Mouse (Mus musculus): ENCODE measurements at regions not wholly inside any gene's neighbourhood (a gene's known extent, or its start where the extent isn't known, plus 50 kb on each side); places are given as distances from the start of the nearest gene placed in this dataset.

GRCm38 (mm10) chr14:61861357-61861958, 254.2 kb downstream of the Kcnrg start:
- in situ Hi-C loops (cut with MboI; ENCODE audit: low pct_unique_long_range_greater_than_20kb in 1 of 2, low sequenced_read_pairs in 2 of 2, unreplicated experiment in 1 of 2): no loop called here

DNA sequence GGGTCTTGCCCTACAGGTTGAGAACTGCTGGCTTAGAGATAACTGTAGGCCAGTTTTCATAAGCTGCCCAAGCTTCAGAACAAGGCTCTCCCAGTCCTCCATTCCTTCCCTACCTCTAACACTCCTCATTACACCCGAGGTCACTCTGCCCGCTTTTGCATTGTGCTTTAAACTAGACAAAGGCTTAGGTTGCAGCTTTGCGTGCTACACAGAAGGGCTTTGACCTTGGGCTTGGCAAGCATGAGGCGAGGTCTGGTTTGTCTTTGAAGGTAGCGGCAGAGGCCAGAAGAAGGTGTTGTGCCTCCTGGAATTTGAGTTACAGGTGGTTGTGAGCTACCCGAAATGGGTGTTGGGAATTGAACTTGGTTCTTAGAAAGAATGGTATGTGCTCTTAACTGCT, 255.7 kb downstream of the Kcnrg start:
- in situ Hi-C loops (cut with MboI; ENCODE audit: low pct_unique_long_range_greater_than_20kb in 1 of 2, low sequenced_read_pairs in 2 of 2, unreplicated experiment in 1 of 2): no loop called here

- in situ Hi-C loops (cut with MboI; ENCODE audit: low pct_unique_long_range_greater_than_20kb in 1 of 2, low sequenced_read_pairs in 2 of 2, unreplicated experiment in 1 of 2): no loop called here
Measured at GRCm38 (mm10) chr14:61863475-61863874, 256.2 kb downstream of the Kcnrg start.

DNA sequence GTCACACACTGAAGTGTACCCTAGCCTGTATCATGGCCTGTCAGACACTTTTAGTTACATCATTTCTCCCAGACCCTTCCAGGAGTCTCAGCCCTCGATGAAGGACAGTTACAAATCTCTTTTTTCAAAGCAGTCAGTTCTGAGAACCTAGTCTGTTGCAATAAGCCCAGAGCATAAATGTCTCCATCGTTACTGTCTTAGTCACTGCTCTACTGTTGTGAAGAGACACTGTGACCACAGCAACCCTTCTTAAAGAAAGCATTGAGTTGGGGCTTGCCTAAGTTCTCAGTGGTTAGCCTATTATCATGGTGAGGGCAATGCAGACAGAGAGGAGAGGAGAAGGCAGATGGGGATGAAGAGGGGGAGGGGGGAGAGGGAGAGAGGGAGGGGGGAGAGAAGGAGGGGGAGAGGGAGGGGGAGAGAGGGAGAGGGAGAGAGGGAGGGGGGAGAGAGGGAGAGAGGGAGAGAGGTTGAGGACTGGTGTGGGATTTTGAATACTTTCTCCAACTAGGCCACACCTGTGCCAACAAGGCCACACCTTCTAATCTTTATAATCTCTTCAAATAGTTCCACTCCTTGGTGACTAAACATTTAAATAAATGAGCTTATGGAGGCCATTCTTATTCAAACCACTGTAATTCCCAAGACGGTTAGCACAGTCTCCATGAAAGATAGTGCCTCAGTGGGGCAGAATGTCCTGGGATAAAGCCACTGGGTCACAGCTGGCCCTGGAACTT, 259.4 kb downstream of the Kcnrg start:
- in situ Hi-C loops (cut with MboI; ENCODE audit: low pct_unique_long_range_greater_than_20kb in 1 of 2, low sequenced_read_pairs in 2 of 2, unreplicated experiment in 1 of 2): no loop called here

- in situ Hi-C loops (cut with MboI; ENCODE audit: low pct_unique_long_range_greater_than_20kb in 1 of 2, low sequenced_read_pairs in 2 of 2, unreplicated experiment in 1 of 2): no loop called here
Measured at GRCm38 (mm10) chr14:61874206-61874605, 266.9 kb downstream of the Kcnrg start.

- in situ Hi-C loops (cut with MboI; ENCODE audit: low pct_unique_long_range_greater_than_20kb in 1 of 2, low sequenced_read_pairs in 2 of 2, unreplicated experiment in 1 of 2): no loop called here
Measured at GRCm38 (mm10) chr14:61879416-61879815, 272.2 kb downstream of the Kcnrg start.

- in situ Hi-C loops (cut with MboI; ENCODE audit: low pct_unique_long_range_greater_than_20kb in 1 of 2, low sequenced_read_pairs in 2 of 2, unreplicated experiment in 1 of 2): no loop called here
Measured at GRCm38 (mm10) chr14:61880514-61881259, 273.4 kb downstream of the Kcnrg start.

DNA sequence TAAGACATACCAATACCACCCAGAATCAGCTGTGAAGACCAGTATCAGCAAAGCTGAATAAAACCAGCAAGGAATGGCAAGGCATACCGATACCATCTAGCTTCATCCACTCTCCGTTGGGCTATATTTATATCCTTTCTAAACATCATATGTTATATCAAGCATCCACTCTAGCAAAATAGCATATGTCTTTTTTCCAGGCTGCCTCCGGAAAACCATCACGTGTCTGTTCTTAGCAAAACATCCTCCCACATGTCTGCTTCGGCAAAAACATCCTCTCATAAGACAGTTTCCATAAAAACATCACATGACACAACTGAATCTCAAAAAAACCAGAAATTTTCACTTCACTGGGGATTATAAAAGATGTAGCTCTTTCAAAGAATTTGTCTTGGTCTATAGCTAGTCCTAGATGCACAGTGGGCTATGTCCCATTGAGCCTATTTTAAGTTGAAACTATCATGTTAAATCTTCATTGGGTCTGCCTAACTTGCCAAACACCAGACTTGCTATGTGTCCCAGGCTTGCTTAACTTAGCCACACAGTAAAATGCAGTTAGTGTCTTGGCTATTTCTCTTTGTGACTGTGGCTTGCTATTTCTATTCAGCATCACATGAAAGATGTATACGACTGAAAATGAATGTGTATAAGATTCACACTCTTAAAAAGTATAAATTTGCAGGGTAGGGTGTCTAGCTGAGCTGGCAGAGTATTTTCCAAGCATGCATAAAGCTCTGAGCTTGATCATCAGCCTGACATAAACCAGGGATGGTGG, 278.2 kb downstream of the Kcnrg start:
- in situ Hi-C loops (cut with MboI; ENCODE audit: low pct_unique_long_range_greater_than_20kb in 1 of 2, low sequenced_read_pairs in 2 of 2, unreplicated experiment in 1 of 2): no loop called here

DNA sequence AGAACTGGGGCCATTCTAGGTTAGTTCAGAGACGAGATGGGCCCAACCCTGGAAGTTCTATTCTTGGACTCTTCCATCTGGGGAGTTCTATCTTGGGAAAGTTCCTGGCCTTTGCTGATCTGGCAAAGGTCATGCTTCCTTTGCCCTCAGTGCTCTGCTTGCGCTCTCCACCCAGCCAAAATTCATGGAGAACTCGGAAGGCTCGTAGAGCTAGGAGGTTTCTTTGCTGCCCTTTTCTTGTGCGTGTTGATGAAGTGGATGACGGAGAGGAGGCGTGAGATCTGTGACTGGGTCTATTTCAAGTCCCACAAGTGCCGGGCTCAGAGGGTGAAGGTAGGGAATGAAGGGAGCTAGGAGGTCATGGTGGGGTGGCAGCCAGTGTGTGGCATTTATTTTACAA, 282.4 kb downstream of the Kcnrg start:
- in situ Hi-C loops (cut with MboI; ENCODE audit: low pct_unique_long_range_greater_than_20kb in 1 of 2, low sequenced_read_pairs in 2 of 2, unreplicated experiment in 1 of 2): no loop called here

- in situ Hi-C loops (cut with MboI; ENCODE audit: low pct_unique_long_range_greater_than_20kb in 1 of 2, low sequenced_read_pairs in 2 of 2, unreplicated experiment in 1 of 2): no loop called here
Measured at GRCm38 (mm10) chr14:61893786-61894185, 286.5 kb downstream of the Kcnrg start.

GRCm38 (mm10) chr14:61896879-61897278, 289.6 kb downstream of the Kcnrg start:
- in situ Hi-C loops (cut with MboI; ENCODE audit: low pct_unique_long_range_greater_than_20kb in 1 of 2, low sequenced_read_pairs in 2 of 2, unreplicated experiment in 1 of 2): no loop called here

DNA sequence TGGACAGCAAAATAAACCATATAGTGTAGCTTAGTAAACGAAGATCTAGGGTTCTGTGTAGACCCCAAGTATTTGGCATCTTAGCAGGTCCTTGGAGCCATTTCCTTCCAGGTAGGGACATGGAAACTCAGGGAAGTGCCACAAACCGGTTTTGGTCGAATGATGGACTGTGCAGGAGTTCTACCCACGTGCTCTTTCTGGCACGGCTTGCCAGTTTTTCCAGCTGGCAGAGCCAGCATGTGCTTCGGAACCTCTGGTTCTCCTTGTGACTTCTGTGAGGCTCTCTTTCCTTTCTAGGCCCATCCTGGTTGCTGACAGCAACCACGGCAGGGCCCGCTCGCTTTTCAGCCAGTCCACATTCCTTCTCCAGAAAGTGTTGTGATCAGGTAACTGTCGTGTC, 291.4 kb downstream of the Kcnrg start:
- in situ Hi-C loops (cut with MboI; ENCODE audit: low pct_unique_long_range_greater_than_20kb in 1 of 2, low sequenced_read_pairs in 2 of 2, unreplicated experiment in 1 of 2): no loop called here

- in situ Hi-C loops (cut with MboI; ENCODE audit: low pct_unique_long_range_greater_than_20kb in 1 of 2, low sequenced_read_pairs in 2 of 2, unreplicated experiment in 1 of 2): no loop called here
Measured at GRCm38 (mm10) chr14:61904426-61905124, 297.3 kb downstream of the Kcnrg start.

- in situ Hi-C loops (cut with MboI; ENCODE audit: low pct_unique_long_range_greater_than_20kb in 1 of 2, low sequenced_read_pairs in 2 of 2, unreplicated experiment in 1 of 2): no loop called here
Measured at GRCm38 (mm10) chr14:61918113-61918512, 310.9 kb downstream of the Kcnrg start.

GRCm38 (mm10) chr14:61931811-61932210, 324.6 kb downstream of the Kcnrg start:
- in situ Hi-C loops (cut with MboI; ENCODE audit: low pct_unique_long_range_greater_than_20kb in 1 of 2, low sequenced_read_pairs in 2 of 2, unreplicated experiment in 1 of 2): no loop called here

DNA sequence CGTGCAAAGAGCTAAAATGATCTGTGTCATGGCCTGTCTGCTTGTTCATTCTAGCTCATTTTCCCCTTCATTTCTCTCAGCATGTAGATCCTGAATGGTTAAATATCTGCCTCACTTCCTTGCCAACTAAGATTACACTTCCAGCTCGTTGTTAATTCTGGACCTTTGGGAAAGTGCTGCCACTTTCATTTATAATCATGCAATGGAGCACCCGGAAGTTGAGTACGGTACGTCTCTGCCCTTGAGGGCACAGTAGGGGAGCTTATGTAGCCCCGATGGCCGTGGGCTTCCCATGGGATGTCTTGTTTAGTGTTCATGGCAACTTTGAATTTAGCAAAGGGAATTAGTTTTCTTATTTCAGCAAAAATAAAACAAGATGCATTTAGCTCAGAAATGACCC, 334.4 kb downstream of the Kcnrg start:
- in situ Hi-C loops (cut with MboI; ENCODE audit: low pct_unique_long_range_greater_than_20kb in 1 of 2, low sequenced_read_pairs in 2 of 2, unreplicated experiment in 1 of 2): no loop called here

GRCm38 (mm10) chr14:61945659-61946058, 338.4 kb downstream of the Kcnrg start:
- in situ Hi-C loops (cut with MboI; ENCODE audit: low pct_unique_long_range_greater_than_20kb in 1 of 2, low sequenced_read_pairs in 2 of 2, unreplicated experiment in 1 of 2): no loop called here

DNA sequence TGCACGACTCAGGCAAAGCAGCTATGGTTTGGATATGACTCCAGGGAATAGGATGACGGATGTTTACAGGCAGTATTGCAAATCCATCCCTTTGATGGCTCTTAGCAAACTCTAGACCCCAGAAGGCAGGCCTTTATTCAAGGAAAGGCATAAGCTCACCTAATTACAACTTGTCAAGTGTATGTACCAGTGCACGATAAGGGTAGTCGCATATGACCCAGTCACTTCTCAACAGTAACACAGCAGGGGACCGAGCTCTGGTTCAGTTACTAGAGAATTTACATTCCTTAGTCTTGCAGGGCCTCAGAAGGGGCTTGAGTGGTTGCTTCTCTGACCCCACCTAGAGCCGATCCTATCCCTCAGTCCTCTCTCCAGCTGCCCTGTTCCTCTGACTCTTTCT, 342.2 kb downstream of the Kcnrg start:
- in situ Hi-C loops (cut with MboI; ENCODE audit: low pct_unique_long_range_greater_than_20kb in 1 of 2, low sequenced_read_pairs in 2 of 2, unreplicated experiment in 1 of 2): no loop called here
